Mouse (Mus musculus): Measurements from ENCODE around the gene Zdhhc14.

- TF ChIP-seq POLR2A (IDR thresholded peaks at IDR 0.05; ENCODE audit: low read depth, low read length) (no peak), CTCF (IDR thresholded peaks at IDR 0.05; ENCODE audit: extremely low read depth, insufficient read length, insufficient replicate concordance, low read depth, low read length) (no peak)
Observed at GRCm38 (mm10) chr17:5622764-5623163, 130.4 kb downstream of the Zdhhc14 start.

Measured in small intestine, adult 2 months (tissue).